Mouse (Mus musculus): ENCODE measurements around the gene Abhd17a.

- no peak for TF ChIP-seq POLR2A (IDR thresholded peaks at IDR 0.05; ENCODE audit: extremely low read depth, insufficient read depth, low read length)
- TF ChIP-seq CTCF (IDR thresholded peaks at IDR 0.05; ENCODE audit: low read depth, low read length) = no peak
These were observed 13.2 kb upstream of the Abhd17a start for GRCm38 (mm10) chr10:80603364-80603763.

All from liver, adult 2 months (tissue).